Mouse (Mus musculus) gastrocnemius, postnatal 4 days (tissue): Measurements from ENCODE around the gene Tm4sf19. TPM values are rescaled to one million over a fixed set of nuclear protein-coding genes. Genes with fewer than 3 reads are reported as not detected.

Experiments used
- DNase-seq, 2 experiments: peaks; one replicate each; pipeline ENCODE4 v3.0.0; 2021 to 2022; ENCODE audit warnings: low spot score in 2 of 2, mixed read lengths in 2 of 2
- long read RNA-seq, 2 experiments: library from polyadenylated mRNA; stranded (forward); transcript quantifications; one replicate each; pipeline ENCODE4 v2.0.0; 2021
- total RNA-seq, 2 experiments: library from RNA; stranded (reverse); gene quantifications; 2 replicates each; pipeline ENCODE4 v1.2.3; 2021

Gene Tm4sf19
- total RNA-seq: not detected
- long read RNA-seq, experiment 1: 0 reads
- long read RNA-seq, experiment 2: 0 reads

- no peak for DNase-seq
These were observed at the start of gene Tm4sf19 for GRCm38 (mm10) chr16:32400267-32400666. Gene Tm4sf19, plus strand, starts transcription at chr16:32400506.

GRCm38 (mm10) chr16:32350776-32351175 is 49.5 kb upstream of the Tm4sf19 start:
- DNase-seq: no peak

GRCm38 (mm10) chr16:32363530-32363929 is 36.8 kb upstream of the Tm4sf19 start:
- DNase-seq: no peak

- peak in 1 of 2 experiments; percentile 22 for DNase-seq
These were observed 29.0 kb upstream of the Tm4sf19 start for GRCm38 (mm10) chr16:32371351-32371750.

- no peak for DNase-seq
These were observed 20.7 kb upstream of the Tm4sf19 start for GRCm38 (mm10) chr16:32379575-32379974.

GRCm38 (mm10) chr16:32382901-32383300 is 17.4 kb upstream of the Tm4sf19 start:
- DNase-seq: no peak

GRCm38 (mm10) chr16:32384885-32385284 is 15.4 kb upstream of the Tm4sf19 start:
- DNase-seq: no peak

GRCm38 (mm10) chr16:32386826-32387225 is 13.5 kb upstream of the Tm4sf19 start:
- no peak for DNase-seq

GRCm38 (mm10) chr16:32389049-32389448 is 11.3 kb upstream of the Tm4sf19 start:
- DNase-seq: no peak

GRCm38 (mm10) chr16:32389841-32390240 is 10.5 kb upstream of the Tm4sf19 start:
- DNase-seq: no peak

GRCm38 (mm10) chr16:32390882-32391281 is 9.4 kb upstream of the Tm4sf19 start:
- no peak for DNase-seq

- no peak for DNase-seq
These were observed 4.4 kb upstream of the Tm4sf19 start for GRCm38 (mm10) chr16:32395679-32396540.

GRCm38 (mm10) chr16:32396541-32396835 is 3.8 kb upstream of the Tm4sf19 start:
- no peak for DNase-seq

- no peak for DNase-seq
These were observed 2.1 kb upstream of the Tm4sf19 start for GRCm38 (mm10) chr16:32398206-32398605.

GRCm38 (mm10) chr16:32401335-32401965 is 1.1 kb downstream of the Tm4sf19 start:
- no peak for DNase-seq

- DNase-seq: no peak
These were observed 2.5 kb downstream of the Tm4sf19 start for GRCm38 (mm10) chr16:32402818-32403217.

GRCm38 (mm10) chr16:32405716-32406115 is 5.4 kb downstream of the Tm4sf19 start:
- no peak for DNase-seq

GRCm38 (mm10) chr16:32406671-32407070 is 6.4 kb downstream of the Tm4sf19 start:
- DNase-seq: no peak

- DNase-seq: no peak
These were observed 7.4 kb downstream of the Tm4sf19 start for GRCm38 (mm10) chr16:32407730-32408129.

- no peak for DNase-seq
These were observed 17.2 kb downstream of the Tm4sf19 start for GRCm38 (mm10) chr16:32417457-32417856.

- DNase-seq: peak; percentile 88 to 95
These were observed 19.5 kb downstream of the Tm4sf19 start, which contains the start of gene Tctex1d2 for GRCm38 (mm10) chr16:32419517-32420483. Gene Tctex1d2, plus strand, starts transcription at chr16:32419702.
